Mouse (Mus musculus): Measurements from ENCODE around the gene Gm11037. TPM values are rescaled to one million over a fixed set of nuclear protein-coding genes. Genes with fewer than 3 reads are reported as not detected.

Gm11037 gene
- total RNA-seq, 2 experiments from 2014 or later: not detected

DNA sequence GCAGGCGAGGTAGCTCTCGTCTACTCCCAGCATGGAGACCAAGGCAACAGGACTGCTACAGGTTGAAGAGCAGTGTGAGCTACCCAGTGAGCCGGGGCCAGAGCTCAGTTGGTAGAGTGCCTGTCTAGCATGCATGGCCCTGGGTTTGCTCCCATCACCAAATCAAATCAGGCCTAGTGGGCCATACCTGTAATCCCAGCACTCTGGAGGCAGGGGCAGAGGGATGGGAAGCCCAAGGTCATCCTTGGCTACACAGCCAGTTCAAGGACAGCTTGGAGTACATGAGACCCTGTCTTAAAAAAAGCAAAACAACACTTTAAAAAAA is 15.9 kb downstream of the Gm11037 start:
- no peak for DNase-seq

DNA sequence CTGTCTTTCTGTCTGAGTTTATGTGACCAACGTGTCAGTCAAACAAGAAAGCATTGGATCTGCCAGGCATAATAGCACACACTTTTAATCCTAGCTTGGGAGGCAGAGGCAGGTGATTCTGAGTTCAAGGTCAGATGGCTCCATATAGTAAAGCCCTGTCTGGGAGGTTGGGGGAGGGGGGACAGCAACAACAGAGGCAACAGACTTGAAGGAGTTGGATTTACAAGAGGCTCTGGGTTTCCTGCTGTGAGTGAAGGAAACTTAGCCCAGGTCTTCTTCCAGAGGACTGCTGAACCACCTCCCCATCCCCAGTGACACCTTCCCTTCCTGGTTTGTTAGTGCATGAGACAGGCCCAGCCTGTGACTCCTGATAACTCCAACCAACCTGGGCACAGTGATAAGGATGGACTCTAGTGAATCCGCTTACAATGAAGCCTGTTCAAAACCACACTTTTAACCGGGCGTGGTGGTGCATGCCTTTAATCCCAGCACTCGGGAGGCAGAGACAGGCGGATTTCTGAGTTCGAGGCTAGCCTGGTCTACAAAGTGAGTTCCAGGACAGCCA is 19.0 kb downstream of the Gm11037 start:
- no peak for DNase-seq

DNA sequence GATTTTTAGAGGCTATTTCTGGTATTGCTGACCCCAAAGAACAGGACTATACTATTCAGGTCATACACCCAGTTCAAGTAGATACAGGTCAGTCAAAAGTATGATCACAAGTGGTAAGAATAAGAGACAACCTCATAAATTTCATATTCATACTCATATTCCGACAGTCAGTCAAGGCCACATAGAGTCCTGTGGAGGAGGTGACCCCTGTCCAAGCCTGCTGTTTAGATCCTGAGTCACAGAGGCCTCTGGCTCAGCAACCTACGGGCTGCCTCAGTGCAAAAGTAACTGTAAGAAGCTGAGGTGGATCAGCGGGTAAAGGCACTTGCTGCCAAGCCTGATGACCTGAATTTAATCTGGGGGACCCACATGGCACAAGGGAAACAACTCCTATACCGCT is 20.7 kb downstream of the Gm11037 start:
- DNase-seq: no peak

DNA sequence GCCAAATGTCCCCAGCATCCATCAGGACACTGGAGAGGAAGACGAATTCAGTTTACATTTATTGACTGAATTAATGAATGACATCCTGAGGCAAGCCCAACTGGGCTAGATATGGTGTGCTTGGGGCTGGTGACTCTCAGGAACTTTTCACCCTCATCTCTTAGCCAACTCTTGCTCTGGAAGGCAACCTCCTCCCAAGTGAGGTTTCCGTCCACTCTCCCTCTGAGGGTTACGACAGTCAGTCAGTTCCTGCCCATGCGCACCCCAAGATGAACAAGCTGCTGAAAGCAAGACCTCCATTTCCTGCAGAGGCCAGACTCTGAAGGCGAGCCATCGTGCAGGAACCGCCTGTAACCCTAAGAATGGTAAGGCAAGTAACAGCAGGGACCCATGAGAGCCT is 23.7 kb downstream of the Gm11037 start:
- DNase-seq: no peak

DNA sequence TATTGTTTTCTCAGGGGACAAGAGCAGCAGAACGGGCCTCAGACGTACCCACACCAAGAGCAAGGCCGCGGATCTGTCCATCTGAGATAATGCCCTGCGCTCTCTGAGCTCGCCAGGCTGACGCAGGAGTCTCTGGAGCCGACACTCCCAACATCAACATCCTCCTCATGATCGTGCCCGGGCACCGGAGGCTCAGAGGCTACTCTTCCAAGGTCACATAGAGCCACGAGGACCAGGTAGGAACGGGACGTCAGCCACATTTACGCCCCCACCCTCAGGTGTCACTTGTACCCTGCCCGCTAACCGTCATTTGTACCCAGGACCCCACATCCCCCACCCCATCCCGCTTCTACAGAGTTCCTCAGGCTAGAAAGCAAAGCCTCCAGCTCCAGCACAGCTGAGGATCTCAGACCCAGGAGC is 26.2 kb downstream of the Gm11037 start:
- DNase-seq: no peak

DNA sequence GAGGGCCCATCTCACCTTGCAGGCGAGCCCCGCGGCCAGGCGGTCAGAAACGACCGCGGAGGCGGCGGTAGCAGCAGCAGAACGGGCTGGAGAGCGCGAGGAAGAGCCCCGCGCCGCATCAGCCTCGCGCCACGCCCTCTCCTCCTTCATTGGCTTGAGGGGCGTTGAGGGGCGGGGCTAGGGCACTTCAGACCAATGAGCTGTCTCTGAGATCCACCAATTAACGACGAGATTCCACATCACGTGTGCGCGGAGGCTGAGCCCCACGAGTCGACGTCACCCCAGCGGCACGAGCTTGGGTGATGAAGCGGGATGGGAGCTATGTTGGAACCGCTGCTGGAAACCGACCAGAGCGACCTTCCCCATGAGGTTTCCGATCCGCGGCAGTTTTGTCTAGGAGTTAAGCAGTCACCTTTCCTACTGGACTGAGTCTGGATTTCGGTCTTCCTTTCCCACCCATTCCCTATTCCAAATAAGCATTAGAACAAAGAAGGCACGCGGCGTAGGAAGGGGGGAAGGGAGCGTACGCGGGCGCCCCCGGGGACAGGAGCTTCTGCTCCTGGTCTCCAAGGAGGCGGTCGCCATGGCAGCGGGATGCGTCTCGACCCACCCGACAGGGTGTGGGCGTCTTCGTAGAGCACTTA is 26.8 kb downstream of the Gm11037 start, which contains the start of gene 1700037H04Rik:
TSS of gene 1700037H04Rik (minus strand) at position 144 of the 644 bp plus-strand sequence.
- peak; percentile 94 for DNase-seq

DNA sequence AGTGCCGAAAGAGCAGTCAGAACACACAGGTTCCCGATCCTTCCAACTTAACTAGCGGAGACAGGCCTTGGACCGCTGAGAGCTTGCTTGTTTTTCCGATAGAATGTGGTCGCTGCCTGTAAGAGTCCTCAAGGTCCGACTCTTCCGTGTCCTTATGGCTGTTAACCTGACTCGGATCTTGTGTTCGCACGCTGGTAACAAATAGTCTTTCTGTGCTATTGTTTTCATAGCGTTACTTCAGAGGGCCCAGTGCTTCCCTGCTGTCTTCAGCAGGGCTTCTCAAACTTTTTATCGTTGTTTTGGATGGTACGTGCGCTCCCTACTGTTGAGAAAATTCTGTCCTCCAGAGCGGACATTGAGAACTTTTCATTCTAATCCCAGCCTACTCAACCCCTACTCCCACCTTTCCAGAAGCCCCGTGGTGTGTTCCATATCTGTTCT is 27.4 kb downstream of the Gm11037 start:
- no peak for DNase-seq

DNA sequence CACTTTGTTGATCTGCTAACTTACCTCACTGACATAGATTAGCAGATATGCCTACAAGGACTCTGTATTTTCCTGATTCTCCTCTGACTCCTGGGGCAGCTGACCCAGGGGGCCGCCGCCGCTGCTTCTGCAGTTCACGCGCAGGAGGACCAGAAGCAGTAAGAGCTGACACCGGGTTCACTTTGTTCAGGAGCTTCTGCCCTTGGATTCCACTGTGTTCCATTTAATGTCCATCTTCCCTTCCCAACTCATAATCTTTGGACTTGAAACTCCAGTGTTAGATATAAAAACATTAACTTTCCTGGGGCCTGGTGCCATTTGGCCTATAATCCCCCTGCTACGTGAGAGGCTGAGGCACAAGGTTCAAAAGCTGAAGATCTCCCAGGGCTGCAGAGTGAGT is 30.6 kb downstream of the Gm11037 start:
- DNase-seq: no peak

DNA sequence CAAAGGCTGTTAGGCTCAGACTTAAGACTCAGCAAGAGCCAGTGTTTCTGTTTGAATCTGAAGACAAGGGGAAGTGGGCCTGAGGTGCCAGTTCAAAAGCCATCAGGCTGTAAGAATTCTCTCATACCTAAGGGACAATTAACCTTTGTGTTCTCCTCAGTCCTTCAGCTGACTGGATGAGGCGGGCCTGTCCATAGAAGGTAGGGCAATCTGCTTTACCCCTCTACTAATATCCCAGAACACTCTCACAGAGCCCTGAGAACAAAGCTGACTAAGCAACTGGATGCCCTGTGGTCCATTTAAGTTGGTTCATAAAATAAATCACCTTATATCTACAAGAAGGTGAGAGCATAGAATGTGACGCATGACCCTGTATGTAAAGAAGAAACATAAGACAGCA is 32.9 kb downstream of the Gm11037 start:
- no peak for DNase-seq

DNA sequence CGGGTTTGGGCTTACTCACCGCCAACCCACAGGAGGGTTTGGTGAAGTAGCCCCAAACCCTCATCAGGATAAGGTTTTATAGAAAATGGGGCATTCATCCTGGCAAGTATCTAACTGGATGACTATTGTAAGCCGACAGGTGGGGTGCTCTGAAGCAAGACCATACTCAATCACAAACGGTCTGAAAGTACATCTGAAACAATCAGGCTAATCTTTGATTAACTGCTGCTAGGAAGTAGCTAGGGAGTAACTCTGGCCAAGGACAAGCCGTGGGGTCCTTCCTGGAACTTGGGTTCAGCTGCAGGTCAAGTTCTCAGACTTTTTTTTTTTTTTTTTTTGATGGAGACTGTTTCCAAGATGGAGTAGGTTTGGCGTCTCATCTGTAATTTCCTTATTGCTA is 34.7 kb downstream of the Gm11037 start:
- DNase-seq: no peak

DNA sequence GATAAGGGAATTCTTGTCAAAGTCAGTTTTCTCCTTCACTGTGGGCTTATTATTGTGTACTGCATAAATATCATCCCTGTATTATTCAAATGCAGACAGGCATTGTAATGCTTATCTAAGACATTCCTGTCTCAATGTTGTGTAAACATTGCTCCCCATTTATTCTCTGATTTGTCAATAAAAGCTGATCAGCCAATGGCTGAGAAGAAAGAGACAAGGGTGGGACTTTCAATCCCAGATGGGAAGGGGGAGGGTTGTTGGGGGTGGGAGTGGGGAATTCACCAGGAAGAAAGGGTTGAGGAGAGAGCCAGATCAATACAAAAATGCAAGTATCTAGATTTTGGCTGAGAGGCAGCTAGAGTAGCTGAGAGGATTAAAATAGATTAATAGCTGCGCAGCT is 35.6 kb downstream of the Gm11037 start:
- no peak for DNase-seq

DNA sequence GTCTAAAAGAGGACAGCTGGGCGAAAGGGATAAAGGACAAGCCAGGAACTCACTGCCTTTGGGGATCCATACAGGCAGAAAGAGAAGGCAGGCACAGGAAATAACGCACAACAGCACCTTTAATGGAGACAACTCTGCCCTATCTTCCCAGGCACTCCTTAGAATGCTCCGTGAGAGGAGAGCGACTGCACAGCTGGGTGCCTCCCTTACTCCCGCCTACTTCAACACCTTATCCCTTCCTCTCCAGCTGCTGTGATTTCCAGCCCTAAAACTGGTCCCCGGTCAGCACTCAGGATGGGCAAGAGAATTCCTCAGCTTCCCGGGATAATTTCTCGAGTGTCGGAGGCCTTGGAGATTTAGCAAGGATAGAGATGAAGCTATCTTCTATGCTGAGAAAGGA is 37.6 kb downstream of the Gm11037 start:
- DNase-seq: no peak

DNA sequence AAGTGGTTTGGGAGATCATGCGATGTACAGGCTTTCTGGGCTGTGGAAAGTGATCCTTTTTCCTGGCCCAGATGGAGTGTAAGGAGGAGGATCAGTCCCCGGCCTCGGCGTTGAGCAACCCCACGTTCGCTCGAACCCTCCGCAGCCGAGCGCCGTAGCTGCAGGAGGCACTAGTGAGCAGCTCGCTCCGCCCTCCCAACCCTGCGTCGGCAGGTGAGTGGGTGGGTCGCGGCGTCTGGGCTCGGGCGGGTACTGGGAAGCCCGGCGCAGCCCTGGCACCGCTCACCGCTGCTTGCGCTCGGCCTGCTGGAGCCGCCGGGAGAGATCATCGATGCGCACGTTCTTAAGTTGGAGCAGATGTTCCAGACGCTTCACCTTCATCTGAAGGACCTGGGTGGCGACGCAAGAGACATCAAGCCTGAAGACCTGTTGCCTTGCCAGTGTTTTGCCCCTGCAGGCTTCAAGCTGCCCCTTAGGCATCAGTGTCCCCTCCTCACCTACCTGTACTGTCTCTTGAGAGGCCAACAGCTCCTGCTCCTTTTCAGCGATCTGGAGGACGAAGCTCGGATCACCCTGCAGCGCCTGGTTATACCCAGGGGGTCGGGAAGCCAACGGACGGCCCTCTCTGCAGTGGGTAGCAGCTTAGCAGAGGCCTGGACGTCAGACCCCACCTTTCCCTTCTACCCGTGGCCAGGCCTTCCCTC is 38.3 kb downstream of the Gm11037 start:
- DNase-seq: peak; percentile 66

DNA sequence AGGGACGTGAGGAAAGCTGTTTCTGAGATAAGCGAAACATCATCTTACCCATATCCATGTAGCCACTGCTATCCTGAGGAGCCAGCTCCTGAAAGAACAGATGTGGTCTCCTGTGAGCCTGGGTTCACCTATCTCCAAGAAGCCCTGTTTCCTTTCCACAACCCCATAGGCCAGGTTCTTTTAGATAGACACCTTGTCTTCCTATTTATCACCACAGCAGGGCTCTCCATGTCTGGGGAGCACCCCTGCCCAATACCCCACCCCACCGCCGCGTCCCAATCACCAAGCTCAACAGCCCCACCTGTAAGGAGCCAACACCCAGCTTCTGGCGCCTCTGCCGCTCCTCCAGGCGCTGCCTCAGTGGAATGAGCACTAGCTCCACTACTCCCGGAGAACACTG is 39.0 kb downstream of the Gm11037 start:
- DNase-seq: no peak

DNA sequence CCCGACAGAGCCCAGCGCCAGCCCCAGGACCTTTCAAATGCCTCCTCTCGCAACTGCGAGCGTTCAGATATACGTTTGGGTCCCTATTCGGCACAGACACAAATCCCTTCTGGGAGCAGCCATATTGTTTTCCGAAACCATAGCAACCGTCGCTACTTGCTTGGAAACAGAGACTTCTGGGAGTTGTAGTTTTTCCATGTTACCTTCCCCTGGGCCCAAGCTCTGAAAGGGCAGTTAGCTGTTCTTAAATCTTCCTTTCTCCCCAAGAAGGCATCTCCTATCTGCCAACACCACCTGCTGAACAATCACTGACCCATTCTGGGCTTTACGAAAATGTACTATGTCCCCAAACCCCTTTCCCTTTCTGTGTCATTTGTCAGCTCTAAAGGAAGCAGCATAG is 41.4 kb downstream of the Gm11037 start:
- DNase-seq: no peak

DNA sequence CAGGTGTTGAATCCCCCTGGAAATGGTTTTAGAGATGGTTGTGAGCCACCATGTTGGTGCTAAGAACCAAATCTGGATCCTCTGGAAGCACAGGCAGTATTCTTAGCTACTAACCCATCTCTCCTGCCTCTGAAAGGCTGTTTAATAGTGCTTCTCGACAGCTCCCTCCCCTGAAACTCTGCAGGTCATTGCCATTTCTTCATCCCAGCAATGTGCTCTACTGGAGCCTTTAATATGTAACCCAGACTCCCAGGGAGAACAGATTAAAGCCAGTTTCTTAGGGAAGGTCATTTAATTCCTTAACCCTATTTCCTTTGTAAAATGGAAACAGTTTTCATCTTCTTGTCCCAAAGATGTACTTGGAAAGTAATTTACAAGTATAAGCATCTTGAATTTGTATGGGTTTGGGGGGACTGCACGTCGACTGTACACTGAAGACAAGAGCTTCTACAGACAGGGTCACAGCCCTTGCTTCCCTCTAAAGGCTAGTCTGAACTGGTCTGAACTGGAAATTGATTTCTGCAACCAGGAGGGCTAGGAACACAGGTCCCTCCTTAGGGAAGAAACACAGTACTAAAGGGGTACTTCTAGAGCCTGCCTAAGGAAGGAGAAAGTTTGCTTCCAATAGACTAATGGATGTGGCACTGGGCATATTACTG is 42.1 kb downstream of the Gm11037 start:
- DNase-seq: no peak

DNA sequence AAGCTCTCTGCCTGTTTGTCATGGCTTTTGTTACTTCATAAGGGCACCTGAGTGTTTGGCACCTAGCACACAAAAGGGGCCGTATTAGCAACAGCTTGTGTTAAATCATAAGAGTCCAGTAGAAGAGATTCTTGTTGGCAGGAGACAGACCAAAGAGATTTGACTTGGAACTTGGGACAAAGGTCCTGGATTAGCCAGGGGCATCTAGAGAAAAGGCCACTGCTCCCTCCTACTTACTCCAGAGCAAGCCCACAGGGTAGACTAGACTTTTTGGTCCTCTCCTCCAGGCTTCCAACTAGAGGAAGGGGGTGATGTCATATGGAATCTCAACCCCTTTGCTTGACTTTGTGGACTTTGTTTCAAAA is 42.6 kb downstream of the Gm11037 start:
- no peak for DNase-seq

DNA sequence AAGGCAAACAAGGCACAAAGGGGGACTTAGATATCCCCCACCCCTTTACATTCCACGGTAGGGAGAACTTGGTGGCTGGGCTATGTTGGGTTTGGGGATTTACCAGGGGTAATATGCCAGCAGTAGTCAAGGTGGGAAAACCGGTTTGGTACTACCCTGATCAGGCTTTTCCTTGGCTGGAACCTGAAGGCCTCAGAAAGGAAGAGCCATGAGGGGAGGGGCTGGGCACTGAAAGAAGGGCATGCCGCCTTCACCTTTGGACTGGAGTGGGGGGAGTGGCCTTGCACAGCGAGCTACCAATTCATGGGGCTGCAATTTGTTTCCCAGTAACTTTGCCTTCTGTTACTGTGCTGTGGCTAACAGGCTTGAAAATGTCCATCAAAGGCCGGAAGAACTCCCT is 43.2 kb downstream of the Gm11037 start:
- DNase-seq: no peak

DNA sequence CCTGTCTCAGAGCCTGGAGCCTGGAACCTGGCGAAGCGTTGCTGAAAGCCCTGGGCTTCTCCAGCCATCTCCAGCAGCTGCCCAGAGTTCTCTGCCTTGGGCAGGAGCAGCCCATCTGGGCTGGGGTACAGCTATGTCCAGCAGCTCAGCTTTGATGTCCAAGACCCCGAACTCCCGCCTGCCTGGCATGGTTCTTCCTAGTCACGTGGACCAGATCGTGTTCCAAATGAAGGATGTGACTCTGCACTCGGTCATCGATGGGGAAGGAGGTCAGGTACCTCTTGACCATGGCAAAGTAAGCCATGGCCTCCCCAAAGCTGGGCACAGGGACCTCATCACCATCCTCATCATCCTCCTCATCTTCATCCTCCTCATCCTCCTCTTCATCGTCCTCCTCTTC is 44.6 kb downstream of the Gm11037 start:
- DNase-seq: no peak

DNA sequence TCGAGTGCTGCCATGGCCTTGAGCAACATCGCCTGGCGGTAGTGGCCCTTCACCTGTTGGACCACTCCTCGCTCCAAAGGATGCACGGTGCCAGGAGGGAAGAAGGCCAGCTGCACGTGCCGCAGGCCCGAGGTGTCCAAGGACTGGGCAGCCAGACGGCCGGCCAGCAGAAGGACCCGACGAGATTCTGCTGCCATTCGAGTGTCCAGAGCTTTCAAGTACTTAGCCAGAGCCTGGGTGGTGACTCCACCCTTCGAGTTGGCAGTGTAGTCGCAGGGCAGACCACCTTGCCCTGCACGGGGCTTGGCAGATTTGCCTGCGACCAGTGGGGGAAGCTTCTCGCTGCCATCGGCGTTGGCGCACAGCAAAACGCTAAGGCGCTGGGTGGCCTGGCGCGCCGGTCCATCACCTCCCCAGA is 45.5 kb downstream of the Gm11037 start:
- DNase-seq: peak; percentile 22

DNA sequence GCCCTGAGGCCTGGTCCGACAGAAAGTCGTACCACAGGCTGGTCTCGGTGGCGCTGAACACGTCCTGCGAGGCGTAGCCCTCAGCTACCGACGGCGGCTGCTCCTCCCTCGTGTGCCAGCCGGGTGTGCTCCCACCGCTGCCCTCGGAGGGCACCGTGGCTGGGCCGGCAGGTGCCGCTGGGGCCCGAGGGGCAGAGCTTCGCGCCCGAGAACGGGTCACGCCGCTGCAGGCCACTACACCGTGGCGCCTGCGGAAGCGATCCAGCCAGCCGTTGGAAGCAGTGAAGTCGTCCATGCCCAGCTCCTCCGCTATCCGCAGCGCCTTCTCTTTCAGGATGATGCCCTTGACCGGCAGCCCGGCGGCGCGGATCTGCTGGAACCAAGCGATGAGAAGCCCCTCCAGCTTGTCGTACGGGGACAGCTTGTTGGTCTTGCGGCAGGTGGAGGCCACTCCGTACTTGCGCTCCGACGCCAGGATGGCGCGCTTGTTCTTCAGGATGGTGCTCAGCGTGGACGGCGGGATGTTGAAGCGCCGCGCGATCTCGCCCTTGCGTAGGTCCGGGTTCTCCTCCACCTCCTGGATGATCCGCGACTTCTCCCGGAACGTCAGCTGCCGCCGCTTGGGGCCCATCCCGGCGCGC is 46.1 kb downstream of the Gm11037 start:
- DNase-seq: peak; percentile 58

DNA sequence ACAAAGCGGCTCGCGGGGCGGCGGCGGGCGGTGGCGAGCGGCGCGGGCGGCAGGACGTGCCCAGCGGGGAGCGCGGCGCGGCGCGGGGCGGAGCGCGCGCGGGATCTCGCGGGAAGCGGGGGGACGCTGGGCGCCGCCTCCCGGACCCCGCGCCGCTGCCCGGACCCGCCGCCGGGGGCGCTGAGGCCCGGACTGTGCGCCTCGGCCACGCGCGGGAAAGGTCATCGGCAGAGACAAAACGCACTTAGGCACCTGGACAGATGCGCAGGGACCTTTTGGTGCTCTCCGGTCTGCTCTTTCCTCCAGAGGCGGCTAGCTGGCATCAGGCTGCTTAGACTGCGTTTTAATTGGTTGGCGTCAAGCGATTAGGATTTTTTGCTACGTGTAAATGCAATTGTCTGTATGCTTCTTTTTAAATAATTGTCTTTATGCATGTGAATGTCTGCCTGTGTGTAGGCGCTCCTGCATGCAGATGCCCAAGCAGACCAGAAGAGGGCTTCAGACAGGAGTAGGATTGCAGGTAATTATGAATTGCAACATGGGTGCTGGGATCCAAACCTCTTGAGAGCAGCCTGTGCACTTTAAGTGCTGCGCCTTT is 46.8 kb downstream of the Gm11037 start, which contains the start of gene Cenpb:
TSS of gene Cenpb (minus strand) at position 78 of the 598 bp plus-strand sequence.
- DNase-seq: peak; percentile 89

Measured in gastrocnemius, postnatal 10 days (tissue).